Mouse (Mus musculus): ENCODE results near the gene Zfp839.

The Zfp839 gene

DNA sequence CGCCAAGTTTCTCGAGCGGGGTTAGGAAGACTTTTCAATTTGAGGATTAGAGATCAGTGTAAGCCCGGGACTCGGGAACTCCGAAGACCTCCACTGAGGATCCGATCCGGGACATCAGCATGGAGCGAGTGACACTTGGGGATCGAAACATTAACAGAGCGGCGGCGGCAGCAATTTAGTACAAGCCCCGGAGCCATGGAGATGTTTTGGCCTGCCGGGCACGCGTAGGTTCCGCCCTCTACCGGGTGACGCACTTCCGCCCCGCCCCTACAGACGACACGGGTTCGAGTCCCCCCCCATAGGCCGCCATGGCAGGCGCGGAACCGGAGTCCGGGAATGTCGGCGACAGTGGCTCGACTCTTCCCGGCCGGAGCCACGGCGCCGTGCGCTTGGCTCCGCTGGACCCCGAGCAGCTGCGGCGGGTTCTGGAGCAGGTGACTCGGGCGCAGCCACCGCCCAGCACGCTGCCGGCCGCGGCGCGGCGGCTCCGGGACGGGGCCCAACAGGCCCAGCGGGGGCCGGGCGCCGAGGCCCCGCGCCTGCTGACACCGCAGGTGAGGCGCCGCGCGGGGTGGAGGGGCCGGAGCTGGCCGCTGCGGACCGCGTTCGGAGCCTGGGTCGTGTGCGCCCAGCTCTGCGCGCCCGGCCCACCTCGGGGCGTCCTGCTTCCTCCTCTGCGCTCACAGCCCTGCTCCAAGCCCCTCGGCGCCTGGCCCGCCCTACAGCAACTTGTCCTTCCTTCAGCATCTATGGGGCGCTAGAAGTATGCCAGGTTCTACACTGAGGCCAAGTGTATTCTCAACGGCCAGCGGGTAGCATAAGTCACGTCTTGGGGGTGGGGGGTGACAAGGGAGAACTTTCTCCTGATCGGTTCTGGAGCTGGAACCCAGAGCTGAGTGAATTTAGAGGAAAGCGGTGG lies at the start of gene Zfp839:
Gene Zfp839, plus strand, starts transcription at position 244 of the 919 bp plus-strand sequence.
- peak; percentile 81 for DNase-seq

DNA sequence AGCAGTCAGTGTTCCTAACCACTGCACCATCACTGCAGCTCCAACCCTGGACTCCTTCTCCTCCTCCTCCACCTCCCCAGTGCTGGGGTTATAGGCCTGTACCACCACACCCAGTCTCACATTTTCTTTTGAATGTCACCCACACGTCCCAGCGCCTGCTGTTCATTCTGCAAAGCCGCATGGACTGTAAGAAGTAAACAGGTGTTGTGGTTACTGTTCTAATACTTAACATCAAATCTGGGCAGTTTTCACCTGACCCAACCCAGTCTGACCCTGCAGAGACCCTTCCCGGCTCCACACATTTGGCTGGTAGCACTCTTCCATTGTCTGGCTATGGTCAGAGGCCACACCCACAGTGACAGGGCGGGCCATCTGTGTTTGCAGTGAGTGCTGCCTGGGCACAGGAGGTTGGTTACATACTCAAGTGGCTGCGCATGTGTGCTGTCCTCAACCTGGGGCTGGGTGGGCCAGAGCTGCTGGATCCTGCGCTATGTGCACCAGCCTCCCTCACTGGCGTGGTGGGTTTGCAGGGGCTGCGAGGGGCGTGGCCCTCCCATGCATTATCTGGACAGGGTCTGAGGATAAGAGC lies 48.1 kb upstream of the Zfp839 start:
- no peak for DNase-seq

DNA sequence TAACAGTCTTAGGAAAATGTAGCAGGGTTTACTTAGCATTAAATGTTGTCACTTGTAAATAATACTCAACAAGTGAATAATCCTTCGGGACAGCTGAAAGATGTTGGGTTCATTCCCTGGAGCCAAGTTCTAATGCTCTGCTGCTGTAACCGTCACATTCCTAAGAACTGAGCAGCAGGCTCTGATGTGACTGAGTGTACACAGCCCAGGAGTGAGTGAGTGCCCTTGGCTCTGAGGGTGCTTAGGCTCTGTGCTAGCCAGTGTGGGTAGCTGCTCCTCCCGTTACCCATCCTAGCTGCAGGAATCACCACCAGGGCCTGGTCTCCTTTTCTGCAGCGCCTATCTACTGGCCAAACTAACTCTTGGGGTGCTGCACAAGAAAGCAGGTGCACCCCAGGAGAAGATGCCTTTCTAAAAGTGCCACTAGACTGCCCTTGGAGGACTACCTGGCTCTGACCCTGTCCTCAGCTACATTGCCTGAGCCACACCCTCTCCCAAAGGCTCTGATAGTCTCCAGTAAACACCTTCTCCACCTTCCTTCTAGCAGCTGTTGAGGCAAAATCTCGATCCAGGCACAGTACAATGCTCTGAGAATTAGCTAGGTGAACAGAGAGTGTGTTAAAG lies 47.3 kb upstream of the Zfp839 start:
- no peak for DNase-seq

DNA sequence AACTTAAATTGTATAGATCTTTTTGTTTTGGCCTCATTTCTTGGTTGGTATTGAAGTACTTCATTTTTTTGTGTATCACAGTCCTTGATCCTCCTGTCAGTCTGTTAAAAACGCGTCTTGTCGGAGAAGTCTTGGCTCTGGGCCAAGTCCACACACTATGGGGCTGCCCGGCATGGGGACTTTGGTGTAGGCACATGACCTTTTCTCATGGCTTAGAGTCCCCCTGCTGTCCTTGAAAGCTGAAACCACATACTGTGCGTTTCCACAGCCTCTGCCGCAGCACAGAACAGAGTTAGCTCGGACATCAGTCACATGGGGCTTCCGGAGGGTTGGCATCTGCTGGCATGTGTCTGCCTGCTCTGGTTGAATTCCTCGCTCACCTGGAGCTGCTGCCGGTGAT lies 45.8 kb upstream of the Zfp839 start:
- DNase-seq = no peak

DNA sequence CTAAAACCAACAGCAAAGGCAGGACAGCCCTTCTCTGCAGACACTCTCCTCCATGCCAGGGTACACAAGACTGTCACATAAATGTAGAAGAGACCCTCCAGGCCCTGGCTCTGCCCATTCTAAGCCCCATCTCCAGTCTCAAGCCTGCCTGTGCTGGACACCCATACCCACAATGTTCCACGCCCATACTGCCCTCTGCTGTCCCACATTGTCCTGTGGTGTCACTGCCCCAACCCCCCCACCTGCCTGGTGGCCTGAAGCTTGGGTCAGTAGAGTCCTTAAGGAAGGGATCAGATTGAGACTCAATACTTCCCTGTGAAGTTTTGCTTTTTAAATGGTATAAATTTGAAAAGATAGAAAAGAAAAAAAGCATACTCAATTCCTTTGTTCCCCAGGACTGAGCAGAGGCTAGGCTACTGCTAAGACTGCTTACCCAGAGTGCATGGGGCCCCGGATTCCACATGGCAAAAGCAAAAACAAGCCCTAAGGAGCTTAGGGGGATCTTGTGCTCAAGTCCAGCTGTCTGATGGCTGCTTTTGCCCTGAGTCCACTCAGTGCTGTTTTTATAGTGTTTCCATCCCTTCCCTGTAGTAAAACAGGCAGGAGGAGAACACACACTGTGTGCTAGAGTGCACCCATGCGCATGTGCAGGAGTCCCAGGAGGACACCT lies 43.6 kb upstream of the Zfp839 start:
- peak; percentile 39 for DNase-seq

DNA sequence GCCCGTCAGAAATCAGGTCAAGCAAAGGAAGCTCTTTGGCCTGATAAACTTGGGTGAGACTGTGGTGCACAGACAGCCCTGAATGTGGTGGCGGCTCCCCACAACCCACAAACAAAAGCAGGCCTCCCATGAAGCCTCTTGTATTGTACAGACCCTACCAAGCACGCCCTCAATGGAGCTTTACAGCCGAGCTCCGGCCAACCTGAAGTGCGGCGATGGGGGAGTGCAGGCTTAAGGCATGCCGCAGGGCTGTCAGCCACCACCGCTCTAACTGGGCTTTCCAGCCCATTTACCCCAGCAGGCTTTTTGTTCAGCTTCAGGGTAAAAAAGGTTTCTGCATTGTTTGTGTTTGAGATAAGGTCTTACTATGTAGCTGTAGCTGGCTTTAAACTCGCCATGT lies 41.6 kb upstream of the Zfp839 start:
- DNase-seq = no peak

DNA sequence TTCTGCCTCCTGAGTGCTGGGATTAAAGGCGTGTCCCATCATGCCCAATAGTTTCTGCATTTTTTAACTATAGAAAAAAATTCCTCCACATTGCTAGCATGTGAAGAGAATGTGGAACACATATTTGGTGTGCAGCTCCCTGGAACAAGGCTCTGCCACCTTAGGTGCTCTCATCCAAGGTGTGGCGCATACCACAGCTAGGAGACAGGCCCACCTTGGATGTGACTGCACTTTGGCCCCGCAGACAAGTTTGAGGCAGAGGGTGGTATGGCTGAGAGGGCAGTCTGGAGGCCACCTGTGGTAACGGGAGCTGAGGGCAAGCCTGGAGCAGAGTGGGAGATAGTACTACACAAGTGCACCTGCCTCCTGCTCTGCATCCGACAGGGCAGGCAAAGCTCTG lies 41.2 kb upstream of the Zfp839 start:
- no peak for DNase-seq

DNA sequence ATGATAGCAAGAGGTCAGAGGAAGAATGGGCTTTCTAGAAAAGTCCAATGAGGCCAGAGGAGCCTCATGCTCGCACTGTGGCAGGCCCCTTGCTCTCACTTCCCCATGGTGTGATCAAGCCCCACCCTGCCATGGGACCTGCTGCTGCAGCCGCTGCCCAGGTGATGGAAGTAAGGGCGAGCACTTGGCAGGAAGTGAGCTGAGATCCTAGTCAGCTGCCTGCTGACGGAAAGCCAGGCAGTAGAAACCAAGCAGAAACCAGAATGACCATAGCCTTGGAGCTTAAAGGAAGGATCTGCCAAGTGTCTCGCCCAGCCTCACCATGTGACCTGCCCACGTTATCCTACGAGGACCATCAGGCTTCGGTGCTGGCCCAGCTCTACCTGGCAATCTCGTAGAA lies 36.9 kb upstream of the Zfp839 start:
- no peak for DNase-seq

DNA sequence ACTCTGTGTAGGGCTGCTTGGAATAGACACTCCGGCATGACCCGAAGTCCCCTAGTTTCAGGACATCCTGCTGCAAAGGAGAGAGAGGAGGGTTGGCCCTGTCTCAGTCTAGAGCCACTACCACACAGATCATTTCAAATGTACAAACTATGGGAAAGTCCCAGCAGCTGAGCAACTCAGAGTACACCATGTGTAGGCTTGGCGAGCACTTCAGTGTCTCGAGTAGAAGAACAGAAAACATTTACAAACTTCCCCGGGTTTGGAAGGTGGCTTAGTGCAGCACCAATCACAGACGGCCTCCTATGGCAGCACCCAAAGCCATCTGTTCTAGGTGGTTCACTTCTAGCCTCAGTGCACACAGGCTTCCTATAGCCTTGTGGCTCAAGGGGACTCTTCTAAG lies 36.4 kb upstream of the Zfp839 start:
- DNase-seq = no peak

DNA sequence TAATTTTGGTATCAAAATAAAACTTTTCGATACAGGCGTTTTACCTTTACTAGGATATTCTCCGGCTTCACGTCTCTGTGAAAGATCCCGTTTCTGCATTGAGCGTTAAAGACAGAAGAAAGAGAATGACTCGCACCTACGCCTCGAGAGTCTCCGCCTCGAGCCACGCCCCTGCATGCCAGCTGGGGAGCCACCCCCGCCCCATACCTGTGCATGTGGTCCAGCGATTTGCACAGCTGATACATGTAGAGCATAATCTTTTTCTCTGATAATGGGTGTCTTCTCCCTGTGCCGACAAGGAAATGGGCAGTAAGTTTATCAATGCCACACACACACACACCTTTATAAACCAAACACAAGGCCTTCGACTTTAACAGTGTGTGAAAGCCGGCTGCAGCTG lies 35.1 kb upstream of the Zfp839 start:
- no peak for DNase-seq

DNA sequence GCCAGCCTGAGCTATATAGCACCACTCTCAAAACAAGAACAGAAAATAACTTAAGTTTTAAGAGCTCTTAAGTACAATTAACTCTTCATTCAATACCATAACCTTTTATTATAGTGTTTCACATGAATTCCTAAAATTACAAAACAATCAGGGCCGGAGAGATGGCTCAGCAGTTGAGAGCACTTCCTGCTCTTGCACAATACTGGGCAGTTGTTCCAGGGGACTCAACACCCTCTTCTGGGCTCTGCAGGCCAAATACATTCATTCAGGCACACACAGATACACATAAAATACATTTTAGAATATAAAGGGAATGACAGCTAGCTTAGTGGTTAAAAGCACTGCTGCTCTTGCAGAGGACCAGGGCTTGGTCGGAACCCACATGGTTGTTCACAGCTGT lies 33.2 kb upstream of the Zfp839 start:
- no peak for DNase-seq

DNA sequence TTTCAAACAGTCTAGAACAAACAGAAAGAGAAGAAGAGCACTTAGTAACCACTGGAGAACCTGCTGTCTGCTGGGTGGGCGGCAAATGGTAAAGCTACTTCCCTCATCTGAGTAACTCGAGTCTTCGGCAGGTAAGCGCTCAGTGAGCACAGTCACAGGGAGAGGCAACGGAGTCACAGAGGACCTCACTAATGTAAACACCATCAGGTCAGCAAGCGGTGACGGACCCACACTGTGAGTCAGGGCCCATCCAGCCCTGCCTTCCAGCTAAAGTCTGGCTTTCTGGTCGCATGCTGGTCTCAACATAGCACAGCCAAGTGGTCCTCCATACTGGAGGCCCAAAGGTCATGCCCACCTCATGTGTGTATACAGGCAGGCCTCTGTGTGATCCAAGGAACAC lies 30.7 kb upstream of the Zfp839 start:
- no peak for DNase-seq

DNA sequence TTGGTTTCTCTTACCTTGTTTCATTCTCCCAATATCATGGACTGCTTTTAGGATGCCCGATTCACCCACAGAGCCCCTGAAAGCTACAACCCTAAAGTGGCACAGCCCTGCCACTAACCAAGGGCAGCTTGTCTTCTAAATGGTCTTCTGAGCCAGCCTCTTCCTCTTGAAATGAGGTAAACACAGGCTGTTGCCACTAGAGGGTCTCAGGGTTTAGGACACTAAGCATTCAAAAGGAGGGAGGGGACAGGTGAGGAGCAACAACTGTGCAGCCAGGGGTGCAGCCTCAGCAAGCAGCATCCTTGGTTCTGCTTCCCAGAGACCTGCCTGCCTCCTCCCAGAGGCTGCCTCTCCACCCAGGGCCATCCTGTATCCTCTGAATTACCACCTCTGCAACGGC lies 28.3 kb upstream of the Zfp839 start:
- DNase-seq = no peak

DNA sequence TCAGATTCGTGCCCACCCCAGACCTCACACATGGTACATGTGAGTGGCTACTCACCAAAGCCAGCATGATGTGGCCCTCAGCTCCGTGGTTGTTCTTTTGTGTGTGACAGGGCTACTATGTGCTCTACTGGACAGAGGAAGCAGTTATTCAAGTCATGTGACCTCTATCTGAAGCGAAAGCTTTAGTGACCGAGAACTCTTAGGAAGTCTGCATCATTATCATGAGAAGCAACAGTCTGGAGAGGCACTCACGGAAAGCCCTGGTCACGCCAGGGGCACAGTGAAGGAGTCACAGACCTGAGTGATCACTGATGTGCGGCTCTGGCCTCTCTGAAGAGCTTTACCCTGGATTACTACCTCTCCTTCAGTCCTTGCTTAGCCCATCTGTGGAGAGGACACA lies 27.7 kb upstream of the Zfp839 start:
- DNase-seq = no peak

DNA sequence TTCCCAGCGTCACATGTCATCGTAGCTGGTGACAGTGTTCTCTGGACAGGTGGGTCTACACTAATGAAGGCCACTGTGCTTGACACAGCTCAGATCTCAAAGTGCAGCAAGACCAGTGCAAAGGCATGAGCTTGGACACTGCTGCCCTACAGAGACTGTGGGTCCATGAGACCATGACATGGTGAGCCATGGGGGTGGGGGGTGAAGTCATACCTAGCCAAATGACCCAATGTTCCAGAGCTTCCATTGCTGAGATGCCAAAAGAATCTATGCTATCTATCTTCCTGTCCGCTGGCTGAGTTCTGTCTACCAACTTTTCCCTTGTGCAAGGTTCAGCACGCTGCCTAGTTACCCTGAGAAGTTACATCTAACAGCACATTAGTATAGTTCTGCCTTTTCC lies 21.1 kb upstream of the Zfp839 start:
- no peak for DNase-seq

DNA sequence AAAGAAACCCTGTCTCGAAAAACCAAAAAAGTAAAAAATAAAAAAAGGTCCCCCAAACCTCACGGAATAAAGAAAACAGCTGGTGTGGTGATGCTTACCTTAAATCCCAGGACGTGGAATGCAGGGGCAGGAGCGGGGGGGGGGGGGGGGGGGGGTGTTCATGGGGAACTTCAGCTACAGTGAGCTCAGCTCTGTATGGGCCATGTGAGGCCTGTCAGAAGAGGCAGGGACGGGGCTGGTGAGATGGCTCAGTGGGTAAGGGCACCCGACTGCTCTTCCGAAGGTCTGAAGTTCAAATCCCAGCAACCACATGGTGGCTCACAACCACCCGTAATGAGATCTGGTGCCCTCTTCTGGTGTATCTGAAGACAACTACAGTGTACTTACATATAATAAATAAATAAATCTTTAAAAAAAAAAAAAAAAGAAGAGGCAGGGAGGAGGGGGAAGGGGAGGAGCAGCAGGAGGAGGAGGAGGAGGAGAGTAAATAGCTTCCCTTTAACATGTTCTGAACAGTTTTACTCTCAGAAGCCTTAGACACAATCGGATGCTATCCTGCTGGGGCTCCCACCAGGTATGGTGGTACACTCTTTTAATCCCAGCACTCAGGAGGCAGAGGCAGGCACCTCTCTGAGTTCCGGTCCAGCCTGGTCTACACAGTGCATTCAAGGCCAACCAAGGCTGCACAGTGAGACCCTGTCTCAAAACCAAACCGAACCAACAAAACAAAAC lies 19.6 kb upstream of the Zfp839 start:
- DNase-seq = no peak

DNA sequence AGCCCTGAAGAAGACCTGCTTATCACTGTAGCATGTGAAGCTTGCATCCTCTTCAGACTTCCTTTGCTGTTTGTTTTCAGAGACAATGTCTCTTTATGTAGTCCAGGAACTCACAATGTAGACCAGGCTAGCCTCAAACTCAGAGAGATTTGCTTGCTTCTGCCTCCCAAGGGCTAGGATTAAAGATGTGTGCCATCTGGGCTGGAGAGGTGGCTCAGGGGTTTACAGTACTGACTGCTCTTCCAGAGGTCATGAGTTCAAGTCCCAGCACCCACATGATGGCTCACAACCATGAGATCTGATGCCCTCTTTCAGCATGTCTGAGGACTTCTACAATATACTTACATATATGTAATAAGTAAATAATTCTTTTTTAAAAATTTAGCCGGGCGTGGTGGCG lies 14.9 kb upstream of the Zfp839 start:
- no peak for DNase-seq

DNA sequence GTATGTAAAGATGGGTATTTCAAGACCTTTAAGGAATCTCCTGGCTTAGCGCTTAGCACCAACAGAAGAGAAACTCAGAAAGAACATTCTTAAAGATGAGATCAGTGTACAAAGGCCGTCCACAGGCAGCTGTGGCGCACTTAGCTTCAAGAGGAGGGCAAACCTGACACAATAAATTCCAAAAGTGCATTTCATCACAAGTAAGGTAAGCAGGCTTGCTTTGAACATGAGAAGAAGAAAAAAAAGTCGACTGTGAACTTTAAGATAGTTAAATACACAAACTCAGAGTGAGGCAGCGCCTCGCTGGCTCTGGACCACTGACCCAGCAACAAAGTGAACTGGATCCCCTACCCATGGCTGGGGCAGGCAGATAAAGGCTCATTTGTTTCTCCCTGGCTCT lies 13.3 kb upstream of the Zfp839 start:
- no peak for DNase-seq

DNA sequence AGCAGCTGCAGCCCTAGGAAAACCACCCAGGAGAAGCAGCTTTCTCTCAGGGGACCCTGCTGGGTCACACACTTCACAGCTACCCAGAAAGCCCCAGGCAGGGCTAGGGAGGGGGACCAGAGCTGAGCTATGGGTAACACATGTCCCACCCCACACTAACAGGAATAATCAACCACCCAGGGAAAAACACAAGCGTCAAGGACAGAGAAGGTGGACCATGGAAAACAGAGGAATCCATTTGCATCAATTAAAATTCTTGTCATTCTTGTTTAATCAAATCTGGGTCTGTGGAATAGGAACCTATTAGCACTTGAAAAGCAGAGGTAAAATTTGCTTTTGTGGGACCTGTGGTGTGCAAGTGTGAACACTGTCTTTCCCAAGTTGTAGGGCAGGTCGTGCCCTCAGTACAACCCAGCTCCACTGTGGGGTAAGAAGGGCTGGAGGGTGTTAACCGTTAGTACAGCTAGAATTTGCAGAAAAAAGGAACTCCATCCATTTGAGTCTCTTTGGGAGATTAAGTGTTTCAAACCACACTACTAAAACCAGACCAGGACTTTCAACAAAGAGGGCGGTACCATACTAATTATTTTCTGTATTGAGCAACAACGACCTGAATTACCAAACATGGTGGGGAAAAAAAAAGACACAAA lies 12.7 kb upstream of the Zfp839 start:
- DNase-seq = peak; percentile 73

DNA sequence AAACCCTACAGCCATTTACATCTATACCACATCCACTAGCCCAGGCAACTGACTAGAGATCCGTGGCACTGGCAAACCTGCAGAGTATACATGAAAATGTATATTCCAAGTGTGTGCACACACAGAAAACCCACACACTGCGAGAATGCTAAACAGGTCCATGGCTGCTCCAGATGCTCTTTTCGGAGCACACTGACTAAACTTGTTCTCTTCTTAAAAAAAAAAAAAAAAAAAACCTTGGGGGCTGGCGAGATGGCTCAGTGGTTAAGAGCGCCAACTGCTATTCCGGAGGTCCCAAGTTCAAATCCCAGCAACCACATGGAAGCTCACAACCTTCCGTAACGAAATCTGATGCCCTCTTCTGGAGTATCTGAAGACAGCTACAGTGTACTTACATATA lies 12.2 kb upstream of the Zfp839 start:
- no peak for DNase-seq

DNA sequence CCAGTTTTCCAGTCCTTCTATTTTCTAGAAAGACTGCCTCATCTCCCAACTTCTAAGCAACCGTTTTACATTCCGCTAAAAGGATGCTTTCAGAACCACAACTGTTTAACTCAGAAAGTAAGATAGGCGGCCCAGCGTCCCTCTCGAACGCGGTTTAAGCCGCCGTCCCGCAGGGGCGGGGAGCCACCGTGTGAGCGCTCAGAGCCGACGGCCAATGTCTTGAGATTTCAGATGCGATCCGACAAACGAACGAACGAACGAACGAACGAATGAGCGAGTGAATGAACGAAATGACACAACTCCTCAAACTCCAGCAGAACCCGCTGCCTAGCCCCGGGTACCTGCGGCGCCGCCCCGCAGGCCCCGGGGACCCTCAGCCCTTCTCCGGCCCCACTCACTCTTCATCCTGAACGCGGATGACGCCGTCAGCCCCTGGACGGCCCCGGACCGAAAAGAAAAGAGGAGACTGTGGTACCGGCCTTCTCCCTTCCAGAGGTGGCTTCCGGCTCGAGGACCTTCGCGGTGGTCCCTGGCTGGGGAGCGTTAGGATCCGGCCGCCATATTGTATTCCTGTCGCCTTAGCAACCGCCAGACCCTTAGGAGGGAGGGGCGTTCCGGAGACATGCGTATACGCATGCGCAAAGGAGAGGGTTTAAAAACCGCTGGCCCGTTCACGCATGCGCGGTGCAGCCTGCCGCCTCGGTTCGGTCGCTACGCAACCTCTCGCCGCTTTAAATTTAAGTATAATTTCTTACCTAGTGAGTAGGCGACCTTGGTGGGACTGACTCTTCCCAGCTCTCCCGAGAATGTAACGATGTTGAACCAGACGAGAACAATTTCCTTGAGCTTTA lies 9.5 kb upstream of the Zfp839 start, which contains the start of gene Mok:
Gene Mok, minus strand, starts transcription at position 592 of the 851 bp plus-strand sequence.
- peak; percentile 91 for DNase-seq
